Mouse (Mus musculus): ENCODE data around the gene March4. TPM values are rescaled to one million over a fixed set of nuclear protein-coding genes. Genes with fewer than 3 reads are reported as not detected.

Gene March4
- polyA plus RNA-seq (2017; shearing (Covaris generic)), result not detected

DNA sequence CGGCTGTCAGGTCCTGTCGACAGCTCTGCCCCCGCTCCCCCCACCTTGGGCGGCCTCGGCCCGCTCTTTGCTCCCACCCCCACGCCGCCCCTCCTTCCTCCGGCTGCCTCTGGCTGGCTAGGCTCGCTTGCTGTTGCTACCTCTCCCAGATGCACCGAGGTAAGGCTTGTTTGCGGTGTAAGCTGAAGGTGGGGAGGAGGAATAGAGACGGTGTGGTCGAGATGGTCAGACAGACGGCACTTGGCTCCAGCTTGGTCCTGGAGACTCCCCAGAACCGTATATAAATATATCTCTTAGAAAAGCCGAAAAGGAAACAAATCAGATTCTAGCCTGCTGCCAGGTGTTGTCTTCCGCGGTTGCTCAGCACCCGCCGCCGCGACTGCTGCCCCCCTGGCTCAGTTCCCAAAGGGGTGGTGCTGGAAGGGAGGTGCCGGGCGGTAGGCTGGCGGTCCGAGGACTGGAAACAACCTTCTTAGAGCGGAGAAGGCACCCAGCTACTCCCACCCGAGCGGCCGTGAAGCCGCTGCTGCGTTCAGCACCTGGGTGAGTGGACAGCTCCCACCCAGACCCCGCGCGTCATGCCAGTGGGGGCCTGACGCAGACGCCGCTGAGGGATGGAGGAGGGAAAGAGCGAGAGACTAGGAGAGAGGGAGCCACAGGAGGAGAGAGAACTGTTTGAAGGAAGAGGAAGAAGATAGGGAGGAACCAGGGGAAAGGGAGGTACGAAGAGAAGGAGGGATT is at the start of gene March4:
TSS of gene March4 (minus strand) at position 320 of the 741 bp plus-strand sequence.

DNA sequence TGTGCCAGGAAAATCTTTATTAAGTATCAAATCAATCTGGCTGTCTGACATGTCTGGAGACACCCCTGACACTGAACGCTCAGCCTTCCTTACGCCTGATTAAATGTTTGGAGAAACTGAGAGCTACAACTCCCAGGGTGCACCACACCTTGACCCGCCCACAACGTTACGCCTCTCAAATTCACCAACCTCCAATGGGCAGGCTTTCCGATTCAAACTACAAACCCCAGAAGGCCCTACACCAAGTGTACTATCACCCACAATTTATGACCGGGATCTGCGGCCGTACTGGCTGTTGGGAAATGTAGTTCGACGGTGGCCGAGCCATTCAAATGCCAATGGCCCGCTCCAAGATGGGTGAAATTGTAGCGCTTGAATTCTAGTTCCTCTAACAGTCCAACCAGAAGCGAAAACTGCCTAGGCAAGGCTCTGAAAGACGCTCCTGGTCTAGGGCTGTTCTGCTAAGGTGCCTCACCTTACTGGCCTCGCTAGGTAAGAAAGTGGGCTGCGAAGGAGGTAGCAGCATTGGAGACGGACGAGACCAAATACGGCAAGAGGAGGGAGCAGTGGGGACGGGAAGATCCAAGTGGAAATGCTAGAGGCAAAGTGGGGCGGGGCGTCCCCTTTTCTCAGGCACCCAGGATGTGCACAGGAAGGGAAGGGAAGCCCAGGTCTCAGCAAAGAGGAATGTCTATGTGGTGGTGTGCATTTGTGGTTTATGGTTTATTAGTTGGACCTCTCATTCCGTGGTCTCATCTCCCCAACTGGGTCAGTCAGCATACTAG is 46.4 kb upstream of the March4 start, which contains the start of gene Smarcal1:
TSS of gene Smarcal1 (plus strand) at position 305 of the 785 bp plus-strand sequence.

Other genes starting within 250 kb of the March4 start
- gene Xrcc5, start 229.5 kb downstream of the March4 start, polyA plus RNA-seq (2017; shearing (Covaris generic)), result 42.3 TPM
- 25.0 TPM for gene Smarcal1, start 46.3 kb upstream of the March4 start, polyA plus RNA-seq (2017; shearing (Covaris generic))
- gene Ankar, start 163.6 kb upstream of the March4 start, polyA plus RNA-seq (2017; shearing (Covaris generic)), result not detected
- gene Rpl37a, start 174.4 kb upstream of the March4 start, polyA plus RNA-seq (2017; shearing (Covaris generic)), result 3,197 TPM

All from CD4-positive, CD25-positive, alpha-beta regulatory T cell, adult 9 weeks (primary cell).